Mouse (Mus musculus): ENCODE results near the gene Zkscan2. TPM values are rescaled to one million over a fixed set of nuclear protein-coding genes. Genes with fewer than 3 reads are reported as not detected.

Zkscan2 gene
- polyA plus RNA-seq, 1 experiment: not detected

GRCm38 (mm10) chr7:123465692-123466387, 34.4 kb downstream of the Zkscan2 start:
- no peak overlapping the region for H3K4me3 ChIP-seq
- H3K36me3 ChIP-seq (ENCODE audit: control insufficient read depth, insufficient read depth): no peaks in the 10 kb centered on the region
- H3K4me2 ChIP-seq (ENCODE audit: low read depth): no peak overlapping the region
- TF ChIP-seq POLR2A (IDR thresholded peaks at IDR 0.05; ENCODE audit: insufficient read length, low read depth): no peak
- no peak for TF ChIP-seq MAX (IDR thresholded peaks at IDR 0.05; ENCODE audit: low read depth)
- TF ChIP-seq REST (IDR thresholded peaks at IDR 0.05; ENCODE audit: insufficient read depth, insufficient read length): no peak
- TF ChIP-seq MYOG (IDR thresholded peaks at IDR 0.05; ENCODE audit: control insufficient read depth in 1 of 3, insufficient read depth in 1 of 3, insufficient read length in 2 of 3, low read depth in 2 of 3): no peak
- TF ChIP-seq TCF12 (IDR thresholded peaks at IDR 0.05; ENCODE audit: insufficient read depth, poor library complexity, severe bottlenecking): no peak
- TF ChIP-seq TCF3 (IDR thresholded peaks at IDR 0.05; ENCODE audit: insufficient read length, low read depth): no peak
- TF ChIP-seq POLR2AphosphoS2 (IDR thresholded peaks at IDR 0.05; ENCODE audit: insufficient read length, low read depth): no peak
- TF ChIP-seq E2F4 (IDR thresholded peaks at IDR 0.05; ENCODE audit: insufficient read depth): no peak
- no peak for TF ChIP-seq SRF (IDR thresholded peaks at IDR 0.05; ENCODE audit: control insufficient read depth, insufficient read length, low read depth)
- no peak for TF ChIP-seq USF1 (IDR thresholded peaks at IDR 0.05; ENCODE audit: low read depth)
- no peak for TF ChIP-seq MYOD1 (IDR thresholded peaks at IDR 0.05; ENCODE audit: control insufficient read depth in 1 of 3, insufficient read length in 2 of 3, low read depth in 2 of 3)
- TF ChIP-seq CEBPB (IDR thresholded peaks at IDR 0.05; ENCODE audit: insufficient read depth, poor library complexity, severe bottlenecking): no peak
- peaks cover 10% of the 10 kb centered on the region for H3K27me3 ChIP-seq (ENCODE audit: control insufficient read depth, insufficient read depth, insufficient read length)
- no peak overlapping the region for H3ac ChIP-seq (ENCODE audit: control insufficient read depth, insufficient read length)
- no peaks in the 10 kb centered on the region for H3K79me2 ChIP-seq (ENCODE audit: control insufficient read depth, insufficient read depth)

GRCm38 (mm10) chr7:123463569-123463968, 36.7 kb downstream of the Zkscan2 start:
- H3K27me3 ChIP-seq (ENCODE audit: control insufficient read depth, insufficient read depth, insufficient read length): peaks cover 10% of the 10 kb centered on the region
- no peak overlapping the region for H3K4me2 ChIP-seq (ENCODE audit: low read depth)
- H3ac ChIP-seq (ENCODE audit: control insufficient read depth, insufficient read length): no peak overlapping the region
- H3K36me3 ChIP-seq (ENCODE audit: control insufficient read depth, insufficient read depth): no peaks in the 10 kb centered on the region
- H3K79me2 ChIP-seq (ENCODE audit: control insufficient read depth, insufficient read depth): no peaks in the 10 kb centered on the region
- no peak overlapping the region for H3K4me3 ChIP-seq
- TF ChIP-seq E2F4 (IDR thresholded peaks at IDR 0.05; ENCODE audit: insufficient read depth) (no peak), POLR2A (IDR thresholded peaks at IDR 0.05; ENCODE audit: insufficient read length, low read depth) (no peak), MAX (IDR thresholded peaks at IDR 0.05; ENCODE audit: low read depth) (no peak), MYOD1 (IDR thresholded peaks at IDR 0.05; ENCODE audit: control insufficient read depth in 1 of 3, insufficient read length in 2 of 3, low read depth in 2 of 3) (no peak), MYOG (IDR thresholded peaks at IDR 0.05; ENCODE audit: control insufficient read depth in 1 of 3, insufficient read depth in 1 of 3, insufficient read length in 2 of 3, low read depth in 2 of 3) (no peak), POLR2AphosphoS2 (IDR thresholded peaks at IDR 0.05; ENCODE audit: insufficient read length, low read depth) (no peak), TCF3 (IDR thresholded peaks at IDR 0.05; ENCODE audit: insufficient read length, low read depth) (no peak), CEBPB (IDR thresholded peaks at IDR 0.05; ENCODE audit: insufficient read depth, poor library complexity, severe bottlenecking) (no peak), USF1 (IDR thresholded peaks at IDR 0.05; ENCODE audit: low read depth) (no peak), TCF12 (IDR thresholded peaks at IDR 0.05; ENCODE audit: insufficient read depth, poor library complexity, severe bottlenecking) (no peak), SRF (IDR thresholded peaks at IDR 0.05; ENCODE audit: control insufficient read depth, insufficient read length, low read depth) (no peak), REST (IDR thresholded peaks at IDR 0.05; ENCODE audit: insufficient read depth, insufficient read length) (no peak)

GRCm38 (mm10) chr7:123462070-123462501, 38.2 kb downstream of the Zkscan2 start, which contains the start of gene Aqp8:
TSS of gene Aqp8 (plus strand) at chr7:123462291.
- no peak within 1 kb of the TSS for H3K4me2 ChIP-seq (ENCODE audit: low read depth)
- no peak within 1 kb of the TSS for H3ac ChIP-seq (ENCODE audit: control insufficient read depth, insufficient read length)
- peaks cover 4% of the 10 kb centered on the region for H3K27me3 ChIP-seq (ENCODE audit: control insufficient read depth, insufficient read depth, insufficient read length)
- no peaks in the 10 kb centered on the region for H3K36me3 ChIP-seq (ENCODE audit: control insufficient read depth, insufficient read depth)
- TF ChIP-seq MYOG (IDR thresholded peaks at IDR 0.05; ENCODE audit: control insufficient read depth in 1 of 3, insufficient read depth in 1 of 3, insufficient read length in 2 of 3, low read depth in 2 of 3) (no peak), CEBPB (IDR thresholded peaks at IDR 0.05; ENCODE audit: insufficient read depth, poor library complexity, severe bottlenecking) (no peak), MAX (IDR thresholded peaks at IDR 0.05; ENCODE audit: low read depth) (no peak), REST (IDR thresholded peaks at IDR 0.05; ENCODE audit: insufficient read depth, insufficient read length) (no peak), POLR2AphosphoS2 (IDR thresholded peaks at IDR 0.05; ENCODE audit: insufficient read length, low read depth) (no peak), TCF12 (IDR thresholded peaks at IDR 0.05; ENCODE audit: insufficient read depth, poor library complexity, severe bottlenecking) (no peak), E2F4 (IDR thresholded peaks at IDR 0.05; ENCODE audit: insufficient read depth) (no peak)
- H3K4me3 ChIP-seq: no peak within 1 kb of the TSS
- H3K79me2 ChIP-seq (ENCODE audit: control insufficient read depth, insufficient read depth): no peaks in the 10 kb centered on the region

- Histone ChIP-seq H3K36me3 (ENCODE audit: control insufficient read depth, insufficient read depth) (no peaks in the 10 kb centered on the region), H3K79me2 (ENCODE audit: control insufficient read depth, insufficient read depth) (no peaks in the 10 kb centered on the region), H3K4me2 (ENCODE audit: low read depth) (no peak overlapping the region), H3K4me3 (no peak overlapping the region), H3ac (ENCODE audit: control insufficient read depth, insufficient read length) (no peak overlapping the region), H3K27me3 (ENCODE audit: control insufficient read depth, insufficient read depth, insufficient read length) (peaks cover 3% of the 10 kb centered on the region)
- TF ChIP-seq E2F4 (IDR thresholded peaks at IDR 0.05; ENCODE audit: insufficient read depth): no peak
- TF ChIP-seq TCF12 (IDR thresholded peaks at IDR 0.05; ENCODE audit: insufficient read depth, poor library complexity, severe bottlenecking): no peak
- TF ChIP-seq CEBPB (IDR thresholded peaks at IDR 0.05; ENCODE audit: insufficient read depth, poor library complexity, severe bottlenecking): no peak
- TF ChIP-seq MYOG (IDR thresholded peaks at IDR 0.05; ENCODE audit: control insufficient read depth in 1 of 3, insufficient read depth in 1 of 3, insufficient read length in 2 of 3, low read depth in 2 of 3): no peak
- no peak for TF ChIP-seq TCF3 (IDR thresholded peaks at IDR 0.05; ENCODE audit: insufficient read length, low read depth)
These were observed 38.9 kb downstream of the Zkscan2 start for GRCm38 (mm10) chr7:123461316-123461715.
